Mouse (Mus musculus) hematopoietic stem cell, adult 5-6 weeks (primary cell): ENCODE data around the gene Itgb7. TPM values are rescaled to one million over a fixed set of nuclear protein-coding genes. Genes with fewer than 3 reads are reported as not detected.

ENCODE experiments used
- ATAC-seq, 2 experiments: fragments of 125-278 bp in 1 of 2; replicated peaks in 1 of 2; 2 replicates each; pipeline ENCODE4 v1.8.0; 2016 to 2017; ENCODE audit warnings: inconsistent platforms in 2 of 2, mild to moderate bottlenecking in 2 of 2, moderate number of reproducible peaks in 2 of 2, low read depth in 1 of 2, moderate TSS enrichment in 1 of 2; ENCODE audit not compliant: low FRiP score in 2 of 2, poor library complexity in 2 of 2, severe bottlenecking in 2 of 2, insufficient read depth in 1 of 2, low TSS enrichment in 1 of 2
- total RNA-seq: library from RNA; stranded (forward); fragments of 172-1452, 232-1000 nt; gene quantifications from 2 replicates; pipeline ENCODE4 v1.2.3, GENCODE M21; 2017

Gene Itgb7
- total RNA-seq: 83.0 and 92.1 TPM in 2 replicates

DNA sequence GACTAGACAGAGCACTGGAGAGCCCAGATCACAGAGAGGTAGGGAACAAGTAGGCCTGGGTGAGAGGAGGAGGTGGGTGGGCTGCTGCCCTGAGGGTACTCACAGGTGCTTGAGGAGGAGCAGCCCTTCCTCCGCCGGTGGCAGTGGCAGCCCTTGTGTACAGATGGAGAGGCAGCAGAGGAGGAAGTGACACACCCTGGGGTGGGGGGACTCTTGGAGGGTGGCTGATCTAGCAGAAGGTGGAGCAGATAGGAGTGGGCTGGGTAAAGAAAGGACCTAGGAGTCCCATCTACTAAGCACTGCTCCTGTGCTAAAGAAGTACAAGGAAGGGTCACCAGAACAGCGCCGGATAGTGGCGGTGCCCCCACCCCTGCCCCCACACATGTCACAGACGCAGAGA is at the start of gene Itgb7:
Gene Itgb7 (minus strand): TSS at position 197 of the 400 bp plus-strand sequence.
- peak; percentile 44 to 55 for ATAC-seq

DNA sequence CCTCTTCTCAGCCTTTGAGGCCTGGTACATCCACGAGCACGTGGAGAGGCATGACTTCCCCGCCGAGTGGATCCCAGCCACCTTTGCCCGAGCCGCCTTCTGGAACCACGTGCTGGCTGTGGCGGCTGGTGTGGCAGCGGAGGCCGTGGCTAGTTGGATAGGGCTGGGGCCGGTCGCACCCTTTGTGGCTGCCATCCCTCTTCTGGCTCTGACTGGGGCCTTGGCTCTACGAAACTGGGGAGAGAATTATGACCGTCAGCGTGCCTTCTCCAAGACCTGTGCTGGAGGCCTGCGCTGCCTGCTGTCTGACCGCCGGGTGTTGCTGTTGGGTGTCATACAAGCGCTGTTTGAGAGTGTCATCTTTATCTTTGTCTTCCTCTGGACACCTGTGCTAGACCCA is 48.9 kb upstream of the Itgb7 start:
- no peak for ATAC-seq

DNA sequence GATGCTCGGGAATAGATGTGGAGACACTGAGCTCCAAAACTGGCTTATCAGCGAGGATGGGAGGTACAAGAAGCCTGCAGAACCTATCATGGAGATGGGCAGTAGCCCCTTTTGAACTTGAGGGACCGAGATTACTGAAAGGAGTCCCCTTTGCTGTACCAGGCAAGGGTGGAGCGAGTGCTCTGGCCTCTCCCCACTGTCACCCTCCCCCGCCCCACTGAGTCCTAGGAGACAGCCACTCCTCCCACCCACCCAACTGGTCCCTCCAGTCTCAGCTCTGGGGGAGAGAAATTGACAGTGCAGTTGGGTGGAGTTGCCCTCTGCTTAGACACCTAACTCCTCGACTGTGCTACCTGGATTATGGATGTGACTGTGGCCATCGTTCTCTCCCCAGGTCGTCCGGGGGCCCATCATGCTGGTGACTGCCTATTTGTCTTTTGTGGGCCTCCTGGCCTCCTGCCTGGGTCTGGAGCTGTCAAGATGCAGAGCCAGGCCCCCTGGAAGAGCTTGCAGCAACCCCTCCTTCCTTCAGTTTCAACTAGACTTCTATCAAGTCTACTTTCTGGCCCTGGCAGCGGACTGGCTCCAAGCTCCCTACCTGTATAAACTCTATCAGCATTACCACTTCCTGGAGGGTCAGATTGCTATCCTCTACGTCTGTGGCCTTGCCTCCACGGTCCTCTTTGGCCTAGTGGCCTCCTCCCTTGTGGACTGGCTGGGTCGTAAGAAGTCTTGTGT is 48.2 kb upstream of the Itgb7 start:
- ATAC-seq: no peak

DNA sequence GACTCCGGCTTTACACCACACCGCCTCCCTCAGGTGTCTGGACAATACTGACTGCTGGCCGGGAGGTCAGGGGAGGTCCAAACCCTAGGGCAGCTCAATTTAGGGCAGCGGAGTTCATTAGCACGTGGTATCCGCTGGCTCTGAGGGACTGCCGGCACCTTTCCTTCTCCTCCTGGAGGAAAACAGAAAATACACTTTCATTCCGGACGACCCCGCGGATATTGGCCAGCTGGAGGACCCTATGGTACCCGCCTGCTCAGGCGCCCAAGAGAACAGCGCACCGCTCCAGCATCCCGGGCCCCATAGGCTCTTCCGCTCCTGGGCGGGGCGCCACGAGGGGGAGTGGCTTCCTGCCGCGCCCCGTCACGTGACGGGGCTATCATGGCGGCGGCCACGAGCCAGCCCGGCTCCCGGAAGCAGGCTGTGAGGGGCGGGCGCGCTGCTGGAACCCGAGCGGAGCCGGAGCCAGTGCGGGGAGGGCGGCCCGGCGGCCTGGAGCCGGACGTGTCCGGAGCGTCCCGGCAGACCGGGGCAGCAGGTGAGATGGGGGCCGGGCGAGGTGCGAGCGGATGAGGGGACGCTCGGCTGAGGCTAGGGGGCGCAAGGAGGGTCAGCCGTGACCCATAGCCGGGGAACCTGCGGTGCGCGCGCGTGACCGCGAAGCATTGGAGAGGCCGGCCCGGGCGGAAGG is 47.5 kb upstream of the Itgb7 start, which contains the start of gene Mfsd5:
Gene Mfsd5 (plus strand): TSS at position 363 of the 691 bp plus-strand sequence.
- peak; percentile 88 to 94 for ATAC-seq

DNA sequence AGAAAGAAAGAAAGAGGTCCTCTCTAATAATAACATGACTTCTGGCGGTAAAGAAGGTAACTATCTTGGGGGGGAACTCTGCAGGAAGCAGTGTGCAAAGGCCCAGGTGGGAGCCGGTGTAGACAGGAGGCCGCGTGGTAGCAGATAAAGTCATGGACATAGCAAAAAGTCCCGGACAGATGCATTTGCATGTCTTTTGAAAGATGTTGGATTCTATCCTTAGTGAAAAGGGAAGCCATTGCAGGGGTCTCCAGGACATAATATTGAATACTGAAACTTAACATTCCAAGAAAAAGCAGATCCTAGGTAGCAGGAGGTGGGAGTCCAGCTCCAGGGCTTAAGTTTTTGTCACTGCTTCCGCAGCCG is 47.0 kb upstream of the Itgb7 start:
- no peak for ATAC-seq

DNA sequence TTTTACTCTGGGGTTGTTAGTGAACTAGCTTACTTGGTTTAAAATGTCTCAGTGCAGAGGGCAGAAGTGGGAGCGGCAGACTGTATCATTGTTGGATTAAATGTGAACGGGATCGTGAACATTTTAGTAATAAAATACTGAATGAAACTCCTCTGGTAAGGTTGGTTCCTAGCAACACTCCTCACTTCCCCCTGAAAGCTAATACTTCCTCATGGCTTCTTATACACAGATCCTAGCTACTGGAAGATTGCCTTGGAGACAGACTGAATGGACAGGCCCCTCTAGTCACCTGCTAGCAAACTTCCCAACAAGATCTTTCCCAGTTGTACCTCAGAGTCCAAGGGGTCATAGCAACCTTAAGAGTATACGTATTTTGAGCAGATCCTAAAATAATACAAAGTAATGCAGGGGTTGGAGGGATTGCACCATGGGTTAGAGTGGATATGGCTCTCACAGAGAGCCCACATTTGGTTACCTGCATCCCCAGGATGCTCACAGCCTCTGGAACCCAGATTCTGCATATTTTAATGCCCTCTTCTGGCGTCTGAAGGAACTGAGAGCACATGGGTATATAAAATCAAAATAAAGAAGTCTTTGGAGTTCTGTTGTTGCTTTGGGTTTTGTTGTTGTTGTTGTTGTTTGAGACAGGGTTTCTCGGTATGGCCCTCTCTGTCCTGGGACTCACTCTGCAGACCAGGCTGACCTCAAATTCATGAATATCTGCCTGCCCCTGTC is 42.4 kb upstream of the Itgb7 start:
- no peak for ATAC-seq

DNA sequence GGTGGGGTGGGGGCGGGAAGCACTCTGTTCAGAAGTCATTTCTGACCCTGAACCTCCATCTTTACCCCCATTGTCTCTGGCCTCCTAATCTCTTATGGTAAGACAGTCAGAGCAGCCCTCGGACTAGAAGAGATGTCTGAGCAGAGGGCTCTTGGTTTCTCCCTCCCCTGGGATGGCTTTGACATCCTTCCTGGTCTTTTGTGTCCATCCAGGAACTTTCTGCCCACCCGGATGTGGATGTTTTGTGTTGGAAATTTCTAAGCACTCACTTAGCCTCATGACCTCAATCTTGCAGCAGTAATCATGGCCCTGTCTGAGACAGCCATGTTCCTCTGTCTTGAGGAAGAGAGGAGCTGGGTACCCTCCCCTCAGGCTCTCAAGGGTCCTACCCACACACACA is 39.7 kb upstream of the Itgb7 start:
- ATAC-seq: no peak

DNA sequence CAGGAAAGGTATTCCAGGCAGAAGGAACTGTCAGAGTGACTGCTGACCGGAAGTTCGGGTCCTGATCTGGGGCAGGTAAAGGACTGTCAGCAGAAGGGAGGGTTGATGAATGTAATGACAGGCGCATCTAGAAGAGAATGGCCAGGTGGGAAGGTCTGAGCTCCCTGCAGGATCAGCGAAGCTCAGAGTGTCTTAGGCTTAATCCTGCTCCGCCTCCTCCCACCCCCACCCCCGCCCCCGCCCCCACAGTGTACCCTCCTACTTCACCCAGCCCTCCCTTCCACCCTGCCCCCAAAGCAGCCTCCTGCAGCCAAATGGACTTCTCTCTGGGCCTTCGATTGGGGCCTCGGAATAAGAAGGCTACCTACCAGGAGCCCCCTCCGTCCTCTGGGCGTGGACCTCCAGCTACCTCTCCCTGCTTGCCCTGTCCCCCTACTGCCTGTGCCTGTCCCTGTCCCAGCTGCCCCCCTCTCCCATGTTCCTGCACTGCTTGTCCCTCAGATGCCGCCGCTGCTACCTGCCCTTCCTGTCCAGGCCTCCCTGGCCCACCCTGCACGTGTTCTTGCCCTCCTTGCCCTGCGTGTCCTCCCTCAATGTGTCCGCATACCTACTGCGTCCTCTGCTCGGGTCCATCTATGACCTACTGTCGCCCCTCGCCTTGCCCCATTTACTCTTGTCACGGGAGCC is 38.7 kb upstream of the Itgb7 start, which contains the start of gene Gm9918:
Gene Gm9918 (plus strand): TSS at position 290 of the 687 bp plus-strand sequence.
- no peak for ATAC-seq

DNA sequence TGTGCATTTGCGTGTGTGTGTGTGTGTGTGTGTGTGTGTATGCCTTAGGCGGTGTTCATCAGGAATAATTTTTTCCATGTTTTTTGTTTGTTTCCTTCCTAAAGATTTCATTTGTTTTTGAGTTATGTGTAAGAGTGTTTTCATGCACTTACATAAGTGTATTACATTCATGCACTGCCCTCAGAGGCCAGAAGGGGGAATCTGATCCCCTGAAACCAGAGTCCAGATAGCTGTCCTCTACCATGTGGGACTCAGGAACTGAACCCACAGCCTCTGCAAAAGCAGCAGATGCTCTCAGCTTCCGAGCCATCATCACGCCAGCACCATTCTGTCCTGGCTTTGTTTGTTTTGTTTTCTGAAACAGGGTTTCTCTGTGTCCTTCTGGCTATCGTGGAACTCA is 33.8 kb upstream of the Itgb7 start:
- ATAC-seq: 0 out of 4 replicates have a peak, but pooled peaks of 1 of the 2 experiments have one; percentile 36

DNA sequence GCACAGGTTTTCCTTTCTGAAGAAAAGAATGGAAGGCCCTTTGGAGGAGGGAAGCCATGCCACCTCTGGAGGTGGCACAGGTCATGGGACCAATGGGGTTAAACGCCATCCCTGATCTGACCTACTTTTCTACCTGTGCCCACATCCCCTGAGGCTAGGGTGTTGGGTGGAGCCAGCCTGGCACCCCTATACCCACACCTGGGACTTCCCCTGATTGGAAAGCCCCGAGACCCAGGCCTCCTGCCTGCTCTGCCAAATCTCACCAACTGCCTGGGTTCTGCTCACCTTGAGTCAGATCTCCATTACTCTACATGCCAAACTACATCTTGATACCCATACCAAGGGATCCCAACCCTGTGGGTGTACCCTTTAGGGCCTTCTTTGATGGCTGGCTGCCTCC is 31.3 kb upstream of the Itgb7 start:
- no peak for ATAC-seq

DNA sequence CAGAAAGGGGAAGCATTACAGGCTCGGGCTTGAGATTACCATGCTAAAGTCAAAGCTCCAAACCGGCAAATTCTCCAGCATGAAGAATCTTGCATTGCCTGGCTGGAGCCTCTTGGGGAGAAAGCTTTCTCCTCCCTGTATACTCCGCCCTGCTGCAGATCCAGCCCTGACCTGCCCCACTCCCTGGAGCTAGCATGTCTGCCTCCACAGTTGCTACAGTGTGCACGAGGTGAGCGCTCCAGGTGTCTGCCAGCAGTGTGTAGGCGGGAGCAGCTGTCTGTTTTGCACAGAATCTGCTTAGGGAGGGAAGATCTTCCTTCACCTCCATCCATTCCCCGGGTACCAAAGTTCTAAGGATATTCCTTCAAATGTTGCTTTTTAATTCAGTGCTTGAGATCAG is 30.8 kb upstream of the Itgb7 start:
- ATAC-seq: no peak

DNA sequence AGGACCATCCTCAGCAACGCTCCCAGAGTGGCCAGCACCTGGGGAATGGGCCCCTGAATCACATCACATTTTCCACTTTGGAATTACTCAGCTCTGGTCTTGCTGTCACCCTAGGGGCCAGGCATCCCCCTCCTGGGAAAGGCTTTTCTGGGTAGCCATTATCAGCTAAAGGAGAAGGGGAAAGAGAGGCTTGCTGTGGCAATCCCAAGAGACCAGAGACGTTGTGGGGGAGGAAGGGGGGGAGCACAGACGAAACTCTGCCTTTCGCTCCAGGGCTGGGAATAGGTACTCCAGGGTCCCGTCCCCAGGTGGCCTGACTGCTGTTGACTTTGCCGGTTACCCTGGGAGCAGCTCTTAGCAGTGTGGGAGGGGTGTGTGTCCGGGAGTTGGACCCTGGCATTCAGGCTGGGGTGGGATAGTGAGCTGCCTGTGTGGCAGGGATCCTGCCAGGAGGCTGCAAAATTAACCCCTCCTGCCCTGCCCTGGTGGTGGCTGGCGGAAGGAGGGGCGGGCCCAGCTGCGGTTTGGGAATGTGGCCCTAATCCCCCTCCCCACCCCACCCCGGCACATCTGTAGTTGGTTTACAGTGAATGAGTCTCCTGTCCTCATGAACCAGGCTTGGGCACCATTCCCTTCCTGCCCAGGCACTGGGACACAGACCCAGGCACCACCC is 27.0 kb upstream of the Itgb7 start:
- ATAC-seq: no peak

DNA sequence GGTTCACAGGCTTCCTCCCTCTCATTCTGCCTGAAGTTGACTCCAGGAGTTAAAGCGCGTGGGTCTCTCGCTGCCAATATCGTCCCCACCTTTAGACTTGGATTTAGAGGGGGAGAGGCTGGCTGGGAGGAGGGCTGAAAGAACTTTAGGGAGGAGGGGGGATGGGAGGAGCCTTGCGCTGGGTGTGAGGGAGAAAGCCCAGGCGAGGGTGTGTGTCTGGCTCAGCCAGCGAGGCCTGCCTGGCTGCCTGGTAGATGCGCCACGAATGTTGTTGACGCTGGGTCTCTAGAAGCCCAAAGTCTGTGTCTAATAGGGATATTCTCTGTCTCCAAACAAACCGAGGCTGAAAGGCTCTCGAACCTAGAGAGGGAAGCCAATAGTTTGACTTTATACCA is 26.3 kb upstream of the Itgb7 start:
- no peak for ATAC-seq

DNA sequence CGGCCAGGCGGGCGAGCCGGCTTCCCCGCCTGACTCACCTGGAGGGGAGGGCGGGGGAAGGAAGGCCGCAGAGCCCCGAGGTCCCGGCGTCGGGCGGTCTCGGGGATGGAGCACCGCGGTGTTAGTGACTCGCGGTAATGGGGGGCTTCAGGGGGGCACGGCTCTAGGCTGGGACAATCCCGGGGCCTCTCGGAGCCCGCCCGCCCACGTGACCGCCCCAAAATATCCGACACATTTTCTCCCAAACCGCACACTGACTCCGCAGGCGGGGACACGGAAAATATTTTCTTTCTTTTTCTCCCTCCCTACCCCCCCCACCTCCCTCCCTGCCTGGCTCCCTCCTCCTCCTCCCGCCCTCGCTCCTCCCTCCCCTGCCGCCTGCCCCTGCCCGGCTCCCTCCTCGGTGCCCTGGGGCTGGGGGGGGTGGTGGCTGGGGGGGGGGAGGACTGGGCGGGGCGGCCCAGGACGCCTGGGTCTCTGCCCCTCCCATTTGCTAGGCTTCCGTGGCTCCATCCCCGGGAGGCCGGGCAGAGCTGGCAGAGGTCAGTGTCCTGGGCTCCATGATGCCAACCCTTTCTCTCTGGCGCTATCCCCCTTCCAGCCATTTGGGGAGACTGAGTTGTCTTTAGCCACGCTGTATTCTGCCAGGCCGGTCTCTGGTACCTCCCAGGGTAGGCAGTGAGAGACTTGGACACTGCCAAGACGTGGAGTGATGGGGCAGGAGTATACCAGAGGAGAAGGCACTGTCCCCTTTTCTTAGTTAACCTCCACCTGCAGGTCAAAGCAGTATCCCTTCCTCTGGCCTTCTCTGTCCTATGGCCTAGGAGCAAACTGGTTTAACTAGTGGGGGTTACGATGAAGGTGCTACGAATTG is 25.7 kb upstream of the Itgb7 start, which contains the start of gene Rarg:
Gene Rarg (minus strand): TSS at position 316 of the 874 bp plus-strand sequence.
- peak; percentile 32 to 40 for ATAC-seq

DNA sequence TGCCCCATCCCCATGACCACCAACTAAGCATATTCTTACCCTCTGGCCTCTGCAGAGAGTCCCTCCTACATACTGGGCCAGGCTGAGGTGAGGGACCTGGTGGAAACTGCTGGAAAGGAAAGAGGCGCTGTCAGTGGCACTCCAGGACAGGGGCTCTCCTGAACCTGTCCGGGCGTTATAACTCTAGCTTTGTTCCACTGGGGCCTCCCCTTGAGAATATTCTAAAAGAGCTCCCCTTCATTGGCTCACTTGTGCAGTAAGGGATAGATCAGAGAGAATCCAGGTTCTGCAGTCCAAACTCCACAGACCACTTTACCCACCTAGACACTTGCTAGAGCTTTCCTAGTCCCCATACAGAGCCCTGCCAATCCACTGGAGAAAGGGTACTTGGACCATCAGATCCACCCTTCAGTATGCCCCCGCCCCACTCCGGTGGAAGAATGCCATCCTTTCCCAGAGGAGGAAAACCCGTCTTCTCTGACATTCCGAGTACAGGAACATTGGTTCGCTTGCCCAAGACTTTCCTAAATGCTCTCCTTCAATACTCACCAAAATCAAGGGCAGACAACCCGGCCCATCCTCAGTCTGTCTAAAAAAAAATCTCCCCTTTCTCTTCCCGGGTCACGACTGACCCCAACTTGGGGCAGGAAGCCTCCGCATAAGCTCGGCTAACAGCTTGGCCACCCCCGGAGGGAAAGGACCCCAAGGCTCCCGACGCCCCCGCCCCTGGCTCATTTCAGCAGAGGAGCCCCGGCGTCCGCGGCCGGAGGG is 24.9 kb upstream of the Itgb7 start:
- no peak for ATAC-seq
